Mouse (Mus musculus): ENCODE measurements around the gene Olfr803. TPM values are rescaled to one million over a fixed set of nuclear protein-coding genes. Genes with fewer than 3 reads are reported as not detected.

Olfr803 gene
- not detected for polyA plus RNA-seq (2017; shearing (Covaris generic))

GRCm38 (mm10) chr10:129694186-129694585, at the start of gene Olfr803:
TSS of gene Olfr803 (minus strand) at chr10:129694286.

DNA sequence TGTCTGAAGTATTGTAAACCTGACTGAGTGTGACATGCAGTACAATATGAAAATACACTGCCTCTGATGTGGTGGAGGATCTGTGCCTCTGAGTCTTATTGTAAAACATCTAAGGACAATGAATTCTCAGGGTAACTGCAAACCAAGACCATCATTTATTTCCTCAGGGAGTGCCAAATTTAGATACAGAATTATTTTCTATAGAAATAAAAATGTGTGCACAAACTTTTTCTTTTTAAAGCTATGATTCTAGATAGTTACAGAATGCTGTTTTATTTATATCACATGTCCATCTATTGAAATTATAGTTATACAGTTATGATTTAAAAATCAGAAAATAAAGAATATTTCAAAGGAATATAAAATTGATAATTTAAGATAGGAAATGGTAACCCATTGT, 47.7 kb upstream of the Olfr803 start, which contains the start of gene Olfr806:
Gene Olfr806 (minus strand): TSS at position 101 of the 400 bp plus-strand sequence.

DNA sequence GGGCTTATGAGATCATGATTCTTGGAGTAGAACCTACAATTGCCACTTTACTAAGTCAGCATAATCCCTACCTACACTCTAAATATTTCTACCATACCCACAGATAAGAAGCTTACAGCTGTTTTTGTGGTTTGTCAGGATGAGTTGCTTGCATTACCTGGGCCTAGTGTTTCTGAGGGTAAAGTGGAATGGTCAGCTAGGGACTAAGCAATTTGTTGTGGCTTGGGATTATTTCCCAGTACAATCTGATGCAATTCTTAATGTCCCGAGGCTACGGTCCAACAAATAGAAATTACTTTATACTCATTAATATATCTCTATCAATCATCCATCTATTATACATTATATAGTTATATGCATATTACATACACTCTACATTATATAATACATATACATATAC, 35.2 kb upstream of the Olfr803 start, which contains the start of gene Olfr805:
Gene Olfr805 (minus strand): TSS at position 101 of the 400 bp plus-strand sequence.

DNA sequence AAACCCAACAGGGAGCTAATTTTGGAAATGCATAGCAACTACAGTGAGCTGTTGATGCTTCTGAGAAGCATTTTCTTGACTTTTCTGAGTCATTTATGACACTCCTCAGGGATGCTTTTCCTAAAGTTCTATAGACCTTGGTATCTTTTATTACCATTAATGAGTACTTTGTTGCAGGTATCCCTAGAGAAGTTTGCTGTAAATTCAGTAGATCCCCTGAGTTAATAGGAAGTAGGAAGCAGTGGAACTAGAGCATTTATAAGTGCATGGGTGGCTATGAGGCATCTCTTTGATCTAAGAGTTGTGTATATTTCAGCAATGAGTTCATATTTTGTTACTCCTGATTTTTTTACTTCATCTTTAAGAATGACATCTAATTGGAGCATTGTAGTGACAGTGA, 8.8 kb upstream of the Olfr803 start, which contains the start of gene Olfr804:
Gene Olfr804 (plus strand): TSS at position 301 of the 400 bp plus-strand sequence.

GRCm38 (mm10) chr10:129688069-129688468, 6.0 kb downstream of the Olfr803 start, which contains the start of gene Olfr802:
TSS of gene Olfr802 (minus strand) at chr10:129688169.

GRCm38 (mm10) chr10:129673765-129674164, 20.3 kb downstream of the Olfr803 start, which contains the start of gene Olfr801:
TSS of gene Olfr801 (minus strand) at chr10:129673865.

DNA sequence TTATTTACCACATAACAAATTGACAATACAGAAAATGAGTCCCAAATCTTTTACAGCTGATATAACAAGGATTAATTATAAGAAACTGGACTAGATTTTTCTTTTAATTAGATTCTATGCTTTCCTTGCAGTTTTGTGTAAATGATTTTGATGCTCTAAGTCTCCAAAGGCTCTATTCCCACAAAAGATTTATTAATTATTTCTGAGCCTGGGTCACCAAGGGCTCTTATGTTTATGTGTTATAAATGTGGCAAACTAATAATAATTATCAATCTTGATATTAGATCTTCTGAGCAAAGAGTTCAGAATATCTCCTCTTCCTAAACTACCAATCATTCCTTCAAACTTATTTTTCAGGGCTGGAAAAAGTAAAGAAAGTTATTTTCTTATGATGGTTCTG, 36.7 kb downstream of the Olfr803 start, which contains the start of gene Olfr800:
Gene Olfr800 (plus strand): TSS at position 301 of the 400 bp plus-strand sequence.

Other genes starting within 250 kb of the Olfr803 start
- 0.05 TPM for gene Olfr787, start 232.4 kb downstream of the Olfr803 start, polyA plus RNA-seq (2017; shearing (Covaris generic))
- not detected for gene Olfr788, start 223.3 kb downstream of the Olfr803 start, polyA plus RNA-seq (2017; shearing (Covaris generic))
- not detected for gene Olfr789, start 209.5 kb downstream of the Olfr803 start, polyA plus RNA-seq (2017; shearing (Covaris generic))
- not detected for gene Olfr790, start 195.8 kb downstream of the Olfr803 start, polyA plus RNA-seq (2017; shearing (Covaris generic))
- gene Olfr791, start 172.5 kb downstream of the Olfr803 start, polyA plus RNA-seq (2017; shearing (Covaris generic)): not detected
- gene Olfr792, start 155.1 kb downstream of the Olfr803 start, polyA plus RNA-seq (2017; shearing (Covaris generic)): not detected
- gene Olfr794, start 126.6 kb downstream of the Olfr803 start, polyA plus RNA-seq (2017; shearing (Covaris generic)): not detected
- not detected for gene Olfr796, start 81.7 kb downstream of the Olfr803 start, polyA plus RNA-seq (2017; shearing (Covaris generic))
- gene Olfr798, start 66.4 kb downstream of the Olfr803 start, polyA plus RNA-seq (2017; shearing (Covaris generic)): not detected
- not detected for gene Olfr799, start 56.8 kb downstream of the Olfr803 start, polyA plus RNA-seq (2017; shearing (Covaris generic))
- gene Olfr800, start 36.6 kb downstream of the Olfr803 start, polyA plus RNA-seq (2017; shearing (Covaris generic)): not detected
- gene Olfr801, start 20.4 kb downstream of the Olfr803 start, polyA plus RNA-seq (2017; shearing (Covaris generic)): not detected
- gene Olfr802, start 6.1 kb downstream of the Olfr803 start, polyA plus RNA-seq (2017; shearing (Covaris generic)): not detected
- gene Olfr804, start 8.9 kb upstream of the Olfr803 start, polyA plus RNA-seq (2017; shearing (Covaris generic)): not detected
- not detected for gene Olfr805, start 35.1 kb upstream of the Olfr803 start, polyA plus RNA-seq (2017; shearing (Covaris generic))
- gene Olfr806, start 47.6 kb upstream of the Olfr803 start, polyA plus RNA-seq (2017; shearing (Covaris generic)): not detected
- gene Olfr807, start 63.5 kb upstream of the Olfr803 start, polyA plus RNA-seq (2017; shearing (Covaris generic)): not detected
- gene Olfr808, start 71.2 kb upstream of the Olfr803 start, polyA plus RNA-seq (2017; shearing (Covaris generic)): not detected
- not detected for gene Olfr809, start 80.4 kb upstream of the Olfr803 start, polyA plus RNA-seq (2017; shearing (Covaris generic))
- gene Olfr810, start 100.6 kb upstream of the Olfr803 start, polyA plus RNA-seq (2017; shearing (Covaris generic)): not detected
- not detected for gene Olfr811, start 110.1 kb upstream of the Olfr803 start, polyA plus RNA-seq (2017; shearing (Covaris generic))
- not detected for gene Olfr812, start 151.8 kb upstream of the Olfr803 start, polyA plus RNA-seq (2017; shearing (Covaris generic))
- gene Olfr813, start 161.1 kb upstream of the Olfr803 start, polyA plus RNA-seq (2017; shearing (Covaris generic)): not detected
- gene Olfr814, start 185.6 kb upstream of the Olfr803 start, polyA plus RNA-seq (2017; shearing (Covaris generic)): 0.13 TPM
- not detected for gene Olfr815, start 211.6 kb upstream of the Olfr803 start, polyA plus RNA-seq (2017; shearing (Covaris generic))
- not detected for gene Olfr816, start 221.3 kb upstream of the Olfr803 start, polyA plus RNA-seq (2017; shearing (Covaris generic))